Mouse (Mus musculus): ENCODE measurements around the gene Krtap10-10. TPM values are rescaled to one million over a fixed set of nuclear protein-coding genes. Genes with fewer than 3 reads are reported as not detected.
"Not testable (repeated sequence)": the region's sequence is repeated elsewhere in the genome, so short reads cannot be mapped to it uniquely, and the experiment has no call there.

The Krtap10-10 gene
- polyA plus RNA-seq (2014; fragmentation: Nextera tagmentation; extraction: Ambion mirVana) = not detected in 2 replicates

DNA sequence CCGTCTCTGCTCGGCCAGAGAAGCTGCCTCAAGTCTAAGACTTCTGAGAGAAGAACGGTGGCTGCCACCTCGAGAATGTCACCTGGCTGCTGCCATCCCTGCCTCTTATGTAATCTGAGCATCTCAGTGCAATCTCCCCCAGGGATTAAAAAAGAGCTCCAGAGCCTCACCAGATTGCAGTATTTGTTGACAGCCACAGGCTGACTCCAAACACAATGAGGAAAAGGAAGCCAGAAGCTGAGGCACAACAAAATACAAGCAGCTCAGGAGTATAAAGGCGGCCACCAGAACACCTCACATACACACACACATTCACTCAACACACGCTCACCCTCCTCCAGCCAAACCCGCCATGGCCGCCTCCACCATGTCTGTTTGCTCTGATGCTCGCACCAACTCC, at the start of gene Krtap10-10:
TSS of gene Krtap10-10 (plus strand) at position 301 of the 400 bp plus-strand sequence.
- H3K27me3 ChIP-seq (ENCODE audit: control insufficient read depth, insufficient read depth, low read length) = no peaks in the 10 kb centered on the region
- no peak within 1 kb of the TSS for H3K4me3 ChIP-seq (ENCODE audit: low read length)
- H3K9ac ChIP-seq (ENCODE audit: low read depth, low read length) = no peak within 1 kb of the TSS
- H3K4me1 ChIP-seq (ENCODE audit: control insufficient read depth, insufficient read depth, low read length) = no peaks in the 10 kb centered on the region
- H3K4me2 ChIP-seq (replicated peaks; ENCODE audit: low read depth, low read length) = no peak within 1 kb of the TSS
- 73% methylated on average over 7 of the region's 9 CpGs for WGBS
- no peaks in the 10 kb centered on the region for H3K36me3 ChIP-seq (ENCODE audit: control insufficient read depth, insufficient read depth, low read length)
- ATAC-seq (ENCODE audit: low FRiP score, low TSS enrichment) = no peak
- H3K27ac ChIP-seq (ENCODE audit: low read depth, low read length) = no peak within 1 kb of the TSS
- H3K9me3 ChIP-seq (ENCODE audit: control insufficient read depth, low read length) = no peaks in the 10 kb centered on the region

- H3K27ac ChIP-seq (ENCODE audit: low read depth, low read length); H3K4me3 ChIP-seq (ENCODE audit: low read length); ATAC-seq (ENCODE audit: low FRiP score, low TSS enrichment); H3K36me3 ChIP-seq (ENCODE audit: control insufficient read depth, insufficient read depth, low read length); H3K4me1 ChIP-seq (ENCODE audit: control insufficient read depth, insufficient read depth, low read length); H3K4me2 ChIP-seq (replicated peaks; ENCODE audit: low read depth, low read length); H3K27me3 ChIP-seq (ENCODE audit: control insufficient read depth, insufficient read depth, low read length); H3K9me3 ChIP-seq (ENCODE audit: control insufficient read depth, low read length); H3K9ac ChIP-seq (ENCODE audit: low read depth, low read length): not testable (repeated sequence)
- 83% methylated on average over 1 of the region's 1 CpGs for WGBS
Measured at GRCm38 (mm10) chr10:77787876-77788275, 47.9 kb upstream of the Krtap10-10 start, which contains the start of gene Gm7137. TSS of gene Gm7137 (minus strand) at chr10:77788200.

DNA sequence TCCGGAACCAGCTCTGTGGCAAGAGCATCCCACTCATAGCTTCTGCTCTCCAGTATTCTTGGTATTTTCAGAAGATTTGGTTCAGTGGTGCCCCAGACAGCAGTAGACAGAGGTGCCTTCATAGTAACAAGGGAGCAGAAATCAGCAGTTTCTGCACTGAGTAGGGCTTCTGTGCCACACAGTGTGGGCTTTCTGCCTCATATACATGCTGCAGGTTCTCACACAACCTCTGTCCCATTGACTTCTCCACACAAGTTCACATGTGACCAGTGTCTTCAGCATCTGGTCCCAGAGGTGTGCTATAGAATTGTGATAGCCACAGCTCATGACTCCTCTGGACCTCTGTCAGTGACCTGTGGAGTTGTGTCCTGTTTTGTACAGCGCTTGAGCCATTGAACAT, 47.1 kb upstream of the Krtap10-10 start:
- WGBS = 62% methylated on average over 2 of the region's 2 CpGs
- ATAC-seq (ENCODE audit: low FRiP score, low TSS enrichment) = no peak
- no peak overlapping the region for H3K9ac ChIP-seq (ENCODE audit: low read depth, low read length)

DNA sequence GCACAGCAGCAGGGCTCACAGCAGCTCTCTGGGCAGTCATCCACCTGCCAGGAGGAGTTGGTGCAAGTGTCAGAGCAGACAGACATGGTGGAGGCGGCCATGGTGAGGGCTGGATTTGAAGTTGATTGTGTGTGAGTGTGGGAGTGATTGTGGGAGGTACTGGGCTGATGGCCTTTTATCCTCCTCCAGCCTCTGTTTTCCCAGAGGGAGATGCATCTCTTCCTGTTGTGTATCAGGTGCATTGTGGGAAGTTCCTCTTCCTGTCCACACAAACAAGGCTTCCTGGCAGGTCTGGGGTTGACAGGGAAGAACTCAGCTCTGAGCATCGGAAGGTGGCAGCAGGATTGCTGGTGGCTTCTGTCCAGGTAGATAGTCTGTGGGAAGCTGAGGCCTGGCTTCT, 40.8 kb upstream of the Krtap10-10 start, which contains the start of gene Gm9639:
TSS of gene Gm9639 (minus strand) at position 101 of the 400 bp plus-strand sequence.
- ATAC-seq (ENCODE audit: low FRiP score, low TSS enrichment) = no peak

More for the DNA sequence above, 47.1 kb upstream of the Krtap10-10 start:
- Histone ChIP-seq H3K9me3 (ENCODE audit: control insufficient read depth, low read length) (no peaks in the 10 kb centered on the region), H3K4me2 (replicated peaks; ENCODE audit: low read depth, low read length) (no peak overlapping the region), H3K36me3 (ENCODE audit: control insufficient read depth, insufficient read depth, low read length) (no peaks in the 10 kb centered on the region), H3K27ac (ENCODE audit: low read depth, low read length) (no peak overlapping the region), H3K27me3 (ENCODE audit: control insufficient read depth, insufficient read depth, low read length) (no peaks in the 10 kb centered on the region), H3K4me3 (ENCODE audit: low read length) (no peak overlapping the region), H3K4me1 (ENCODE audit: control insufficient read depth, insufficient read depth, low read length) (no peaks in the 10 kb centered on the region)

DNA sequence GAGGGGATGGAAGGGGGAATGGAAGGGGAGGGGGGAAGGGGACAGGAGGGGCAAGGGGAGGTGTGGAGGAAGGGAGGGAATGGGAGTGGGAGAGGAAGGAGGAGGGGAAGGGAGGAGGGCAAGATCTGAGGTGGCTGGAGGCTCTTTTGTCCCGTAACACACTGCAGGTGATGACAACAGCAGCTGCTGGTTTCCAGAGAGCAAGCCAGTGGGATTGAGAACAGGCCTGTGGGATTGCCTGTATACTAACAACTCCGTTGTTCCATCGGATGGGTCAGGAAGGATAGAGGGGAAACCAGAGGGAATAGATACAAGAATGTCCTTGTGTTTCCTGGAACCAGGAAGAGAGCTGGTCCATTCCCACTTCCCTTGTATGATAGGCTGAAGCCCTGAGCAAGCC, 38.1 kb upstream of the Krtap10-10 start:
- H3K9ac ChIP-seq (ENCODE audit: low read depth, low read length) = no peak overlapping the region
- H3K36me3 ChIP-seq (ENCODE audit: control insufficient read depth, insufficient read depth, low read length) = no peaks in the 10 kb centered on the region
- H3K27ac ChIP-seq (ENCODE audit: low read depth, low read length) = no peak overlapping the region
- WGBS = 16% methylated on average over 3 of the region's 3 CpGs
- no peak overlapping the region for H3K4me2 ChIP-seq (replicated peaks; ENCODE audit: low read depth, low read length)
- no peak overlapping the region for H3K4me3 ChIP-seq (ENCODE audit: low read length)
- no peaks in the 10 kb centered on the region for H3K27me3 ChIP-seq (ENCODE audit: control insufficient read depth, insufficient read depth, low read length)
- no peaks in the 10 kb centered on the region for H3K9me3 ChIP-seq (ENCODE audit: control insufficient read depth, low read length)
- no peaks in the 10 kb centered on the region for H3K4me1 ChIP-seq (ENCODE audit: control insufficient read depth, insufficient read depth, low read length)
- no peak for ATAC-seq (ENCODE audit: low FRiP score, low TSS enrichment)

More for the DNA sequence above, 40.8 kb upstream of the Krtap10-10 start, which contains the start of gene Gm9639:
- Histone ChIP-seq H3K27ac (ENCODE audit: low read depth, low read length) (no peak within 1 kb of the TSS), H3K9ac (ENCODE audit: low read depth, low read length) (no peak within 1 kb of the TSS), H3K9me3 (ENCODE audit: control insufficient read depth, low read length) (no peaks in the 10 kb centered on the region), H3K4me2 (replicated peaks; ENCODE audit: low read depth, low read length) (no peak within 1 kb of the TSS), H3K36me3 (ENCODE audit: control insufficient read depth, insufficient read depth, low read length) (no peaks in the 10 kb centered on the region), H3K4me3 (ENCODE audit: low read length) (no peak within 1 kb of the TSS), H3K4me1 (ENCODE audit: control insufficient read depth, insufficient read depth, low read length) (no peaks in the 10 kb centered on the region), H3K27me3 (ENCODE audit: control insufficient read depth, insufficient read depth, low read length) (no peaks in the 10 kb centered on the region)
- 37% methylated on average over 2 of the region's 2 CpGs for WGBS

GRCm38 (mm10) chr10:77798164-77798920, 37.4 kb upstream of the Krtap10-10 start:
- not testable (repeated sequence) for H3K9me3 ChIP-seq (ENCODE audit: control insufficient read depth, low read length); H3K9ac ChIP-seq (ENCODE audit: low read depth, low read length); H3K27me3 ChIP-seq (ENCODE audit: control insufficient read depth, insufficient read depth, low read length); H3K36me3 ChIP-seq (ENCODE audit: control insufficient read depth, insufficient read depth, low read length); ATAC-seq (ENCODE audit: low FRiP score, low TSS enrichment); H3K4me2 ChIP-seq (replicated peaks; ENCODE audit: low read depth, low read length); H3K4me1 ChIP-seq (ENCODE audit: control insufficient read depth, insufficient read depth, low read length); H3K4me3 ChIP-seq (ENCODE audit: low read length); H3K27ac ChIP-seq (ENCODE audit: low read depth, low read length)
- WGBS = 53% methylated on average over 3 of the region's 3 CpGs

DNA sequence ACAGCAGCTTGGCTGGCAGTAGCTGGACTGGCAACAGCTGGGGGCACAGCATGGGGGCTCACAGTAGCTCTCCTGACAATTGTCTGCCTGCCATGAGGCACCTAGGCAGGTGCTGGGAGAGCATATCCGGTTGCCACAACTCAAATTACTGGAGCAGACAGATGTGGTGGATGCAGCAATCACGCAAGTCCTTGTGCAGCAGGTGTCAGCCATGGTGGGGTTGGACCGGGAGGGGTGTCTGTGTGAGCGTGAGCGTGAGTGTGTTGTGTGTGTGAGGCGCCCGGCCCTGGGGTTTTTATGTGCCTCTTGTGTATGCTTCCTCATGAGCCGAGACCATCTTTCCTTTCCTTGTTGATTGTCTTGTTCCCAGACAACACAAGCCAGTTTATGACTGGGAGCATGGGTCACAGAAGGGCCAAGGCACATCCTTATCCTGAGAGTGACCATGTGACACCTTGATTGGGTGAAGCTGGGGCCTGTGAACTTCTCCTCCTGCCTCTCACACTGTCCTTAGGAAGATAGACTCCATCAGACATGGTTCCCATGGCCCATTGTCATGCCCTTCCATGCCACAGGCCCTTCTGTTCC, 36.7 kb upstream of the Krtap10-10 start, which contains the start of gene Gm19668:
TSS of gene Gm19668 (minus strand) at position 213 of the 588 bp plus-strand sequence.
- 54% methylated on average over 8 of the region's 8 CpGs for WGBS
- no peaks in the 10 kb centered on the region for H3K9me3 ChIP-seq (ENCODE audit: control insufficient read depth, low read length)
- no peak within 1 kb of the TSS for H3K4me2 ChIP-seq (replicated peaks; ENCODE audit: low read depth, low read length)
- no peak for ATAC-seq (ENCODE audit: low FRiP score, low TSS enrichment)
- H3K36me3 ChIP-seq (ENCODE audit: control insufficient read depth, insufficient read depth, low read length) = no peaks in the 10 kb centered on the region
- no peak within 1 kb of the TSS for H3K4me3 ChIP-seq (ENCODE audit: low read length)
- H3K9ac ChIP-seq (ENCODE audit: low read depth, low read length) = no peak within 1 kb of the TSS
- H3K27me3 ChIP-seq (ENCODE audit: control insufficient read depth, insufficient read depth, low read length) = no peaks in the 10 kb centered on the region
- H3K27ac ChIP-seq (ENCODE audit: low read depth, low read length) = no peak within 1 kb of the TSS
- no peaks in the 10 kb centered on the region for H3K4me1 ChIP-seq (ENCODE audit: control insufficient read depth, insufficient read depth, low read length)

GRCm38 (mm10) chr10:77804095-77804494, 31.7 kb upstream of the Krtap10-10 start:
- Histone ChIP-seq H3K27ac (ENCODE audit: low read depth, low read length) (no peak overlapping the region), H3K4me1 (ENCODE audit: control insufficient read depth, insufficient read depth, low read length) (no peaks in the 10 kb centered on the region), H3K9ac (ENCODE audit: low read depth, low read length) (no peak overlapping the region), H3K9me3 (ENCODE audit: control insufficient read depth, low read length) (no peaks in the 10 kb centered on the region; the same call in 1 of the 2 replicates), H3K4me3 (ENCODE audit: low read length) (no peak overlapping the region), H3K4me2 (replicated peaks; ENCODE audit: low read depth, low read length) (no peak overlapping the region), H3K36me3 (ENCODE audit: control insufficient read depth, insufficient read depth, low read length) (no peaks in the 10 kb centered on the region), H3K27me3 (ENCODE audit: control insufficient read depth, insufficient read depth, low read length) (no peaks in the 10 kb centered on the region)
- WGBS = 81% methylated on average over 3 of the region's 3 CpGs
- ATAC-seq (ENCODE audit: low FRiP score, low TSS enrichment) = no peak

- 65% methylated on average over 5 of the region's 5 CpGs for WGBS
Measured at GRCm38 (mm10) chr10:77811743-77812142, 24.0 kb upstream of the Krtap10-10 start, which contains the start of gene Gm9507. TSS of gene Gm9507 (minus strand) at chr10:77811843.

More at GRCm38 (mm10) chr10:77811743-77812142, 24.0 kb upstream of the Krtap10-10 start, which contains the start of gene Gm9507:
- H3K27me3 ChIP-seq (ENCODE audit: control insufficient read depth, insufficient read depth, low read length) = no peaks in the 10 kb centered on the region
- H3K4me2 ChIP-seq (replicated peaks; ENCODE audit: low read depth, low read length) = no peak within 1 kb of the TSS
- H3K4me3 ChIP-seq (ENCODE audit: low read length) = no peak within 1 kb of the TSS
- ATAC-seq (ENCODE audit: low FRiP score, low TSS enrichment) = no peak
- H3K9me3 ChIP-seq (ENCODE audit: control insufficient read depth, low read length) = peaks cover 4% of the 10 kb centered on the region
- no peak within 1 kb of the TSS for H3K27ac ChIP-seq (ENCODE audit: low read depth, low read length)
- no peaks in the 10 kb centered on the region for H3K4me1 ChIP-seq (ENCODE audit: control insufficient read depth, insufficient read depth, low read length)
- H3K9ac ChIP-seq (ENCODE audit: low read depth, low read length) = no peak within 1 kb of the TSS
- H3K36me3 ChIP-seq (ENCODE audit: control insufficient read depth, insufficient read depth, low read length) = no peaks in the 10 kb centered on the region
